Mouse (Mus musculus): Measurements from ENCODE around the gene Cfap100. TPM values are rescaled to one million over a fixed set of nuclear protein-coding genes. Genes with fewer than 3 reads are reported as not detected.

Cfap100 gene
- polyA plus RNA-seq, 1 experiment from 2014 or later = 0.42 TPM

GRCm38 (mm10) chr6:90457421-90457820 lies 28.8 kb upstream of the Cfap100 start:
- Histone ChIP-seq H3K4me2 (no peak overlapping the region), H3K27me3 (peaks cover 26% of the 10 kb centered on the region), H3K9ac (no peak overlapping the region), H3K36me3 (no peaks in the 10 kb centered on the region), H3K9me3 (replicated peaks) (no peaks in the 10 kb centered on the region), H3K4me3 (no peak overlapping the region), H3K4me1 (replicated peaks) (peaks cover 6% of the 10 kb centered on the region; the same call in 1 of the 2 replicates), H3K27ac (no peak overlapping the region)
- 69% methylated on average over 2 of the region's 2 CpGs for WGBS
- ATAC-seq (replicated peaks; ENCODE audit: insufficient number of reproducible peaks, insufficient read depth, low FRiP score, low read depth) = no peak

- Histone ChIP-seq H3K9ac (no peak overlapping the region), H3K4me3 (no peak overlapping the region), H3K4me1 (replicated peaks) (peaks cover 9% of the 10 kb centered on the region), H3K27me3 (no peaks in the 10 kb centered on the region), H3K36me3 (no peaks in the 10 kb centered on the region), H3K27ac (no peak overlapping the region), H3K4me2 (no peak overlapping the region), H3K9me3 (replicated peaks) (no peaks in the 10 kb centered on the region)
- WGBS = 83% methylated on average over 5 of the region's 5 CpGs
- no peak for ATAC-seq (replicated peaks; ENCODE audit: insufficient number of reproducible peaks, insufficient read depth, low FRiP score, low read depth)
These were observed 25.2 kb upstream of the Cfap100 start for GRCm38 (mm10) chr6:90453751-90454150.

GRCm38 (mm10) chr6:90452603-90453002 lies 24.0 kb upstream of the Cfap100 start:
- Histone ChIP-seq H3K4me3 (no peak overlapping the region), H3K9ac (no peak overlapping the region), H3K4me2 (no peak overlapping the region), H3K27me3 (0 out of 2 replicates have a peak, but pooled peaks cover 4% of the 10 kb centered on the region), H3K36me3 (no peaks in the 10 kb centered on the region), H3K9me3 (replicated peaks) (no peaks in the 10 kb centered on the region), H3K27ac (no peak overlapping the region), H3K4me1 (replicated peaks) (peaks cover 9% of the 10 kb centered on the region)
- ATAC-seq (replicated peaks; ENCODE audit: insufficient number of reproducible peaks, insufficient read depth, low FRiP score, low read depth) = no peak

GRCm38 (mm10) chr6:90451512-90451911 lies 22.9 kb upstream of the Cfap100 start:
- Histone ChIP-seq H3K9ac (no peak overlapping the region), H3K36me3 (no peaks in the 10 kb centered on the region), H3K9me3 (replicated peaks) (no peaks in the 10 kb centered on the region), H3K27ac (no peak overlapping the region), H3K4me3 (no peak overlapping the region), H3K4me1 (replicated peaks) (peaks cover 9% of the 10 kb centered on the region), H3K27me3 (0 out of 2 replicates have a peak, but pooled peaks cover 4% of the 10 kb centered on the region), H3K4me2 (no peak overlapping the region)
- no peak for ATAC-seq (replicated peaks; ENCODE audit: insufficient number of reproducible peaks, insufficient read depth, low FRiP score, low read depth)
- 83% methylated on average over 5 of the region's 5 CpGs for WGBS

GRCm38 (mm10) chr6:90450697-90451096 lies 22.1 kb upstream of the Cfap100 start:
- no peak overlapping the region for H3K4me3 ChIP-seq
- WGBS = 62% methylated on average over 5 of the region's 5 CpGs

GRCm38 (mm10) chr6:90450179-90450578 lies 21.6 kb upstream of the Cfap100 start:
- ATAC-seq (replicated peaks; ENCODE audit: insufficient number of reproducible peaks, insufficient read depth, low FRiP score, low read depth) = 0 out of 2 replicates have a peak, but pooled peaks have one; percentile 47
- H3K27ac ChIP-seq = no peak overlapping the region
- no peaks in the 10 kb centered on the region for H3K9me3 ChIP-seq (replicated peaks)
- no peak overlapping the region for H3K4me3 ChIP-seq
- no peak overlapping the region for H3K9ac ChIP-seq
- H3K4me1 ChIP-seq (replicated peaks) = peaks cover 9% of the 10 kb centered on the region
- no peak overlapping the region for H3K4me2 ChIP-seq
- 0 out of 2 replicates have a peak, but pooled peaks cover 4% of the 10 kb centered on the region for H3K27me3 ChIP-seq
- WGBS = 18% methylated on average over 7 of the region's 7 CpGs
- no peaks in the 10 kb centered on the region for H3K36me3 ChIP-seq

More at GRCm38 (mm10) chr6:90450697-90451096, 22.1 kb upstream of the Cfap100 start:
- no peak overlapping the region for H3K4me2 ChIP-seq
- H3K36me3 ChIP-seq = no peaks in the 10 kb centered on the region
- H3K27ac ChIP-seq = 0 out of 2 replicates have a peak overlapping the region, but pooled peaks have one; percentile 14
- no peak overlapping the region for H3K9ac ChIP-seq
- H3K9me3 ChIP-seq (replicated peaks) = no peaks in the 10 kb centered on the region
- 0 out of 2 replicates have a peak, but pooled peaks cover 4% of the 10 kb centered on the region for H3K27me3 ChIP-seq
- ATAC-seq (replicated peaks; ENCODE audit: insufficient number of reproducible peaks, insufficient read depth, low FRiP score, low read depth) = peak; percentile 54; the same call in 1 of the 2 replicates
- H3K4me1 ChIP-seq (replicated peaks) = peaks cover 9% of the 10 kb centered on the region

- Histone ChIP-seq H3K27ac (no peak overlapping the region), H3K9ac (no peak overlapping the region), H3K4me1 (replicated peaks) (peaks cover 9% of the 10 kb centered on the region), H3K36me3 (no peaks in the 10 kb centered on the region), H3K9me3 (replicated peaks) (no peaks in the 10 kb centered on the region), H3K4me2 (no peak overlapping the region), H3K27me3 (0 out of 2 replicates have a peak, but pooled peaks cover 4% of the 10 kb centered on the region), H3K4me3 (no peak overlapping the region)
- 52% methylated on average over 4 of the region's 4 CpGs for WGBS
- ATAC-seq (replicated peaks; ENCODE audit: insufficient number of reproducible peaks, insufficient read depth, low FRiP score, low read depth) = no peak
These were observed 18.3 kb upstream of the Cfap100 start for GRCm38 (mm10) chr6:90446883-90447282.

- Histone ChIP-seq H3K9ac (no peak overlapping the region), H3K4me3 (no peak overlapping the region), H3K36me3 (no peaks in the 10 kb centered on the region), H3K4me1 (replicated peaks) (no peaks in the 10 kb centered on the region), H3K4me2 (no peak overlapping the region), H3K27me3 (0 out of 2 replicates have a peak, but pooled peaks cover 5% of the 10 kb centered on the region), H3K9me3 (replicated peaks) (no peaks in the 10 kb centered on the region), H3K27ac (no peak overlapping the region)
- ATAC-seq (replicated peaks; ENCODE audit: insufficient number of reproducible peaks, insufficient read depth, low FRiP score, low read depth) = no peak
- WGBS = 85% methylated on average over 3 of the region's 3 CpGs
These were observed 8.4 kb upstream of the Cfap100 start for GRCm38 (mm10) chr6:90437041-90437440.

GRCm38 (mm10) chr6:90436192-90436907 lies 7.8 kb upstream of the Cfap100 start:
- 82% methylated on average over 10 of the region's 10 CpGs for WGBS
- Histone ChIP-seq H3K27me3 (0 out of 2 replicates have a peak, but pooled peaks cover 5% of the 10 kb centered on the region), H3K4me1 (replicated peaks) (no peaks in the 10 kb centered on the region), H3K36me3 (no peaks in the 10 kb centered on the region), H3K9ac (no peak overlapping the region), H3K9me3 (replicated peaks) (no peaks in the 10 kb centered on the region), H3K27ac (no peak overlapping the region), H3K4me2 (no peak overlapping the region), H3K4me3 (no peak overlapping the region)
- no peak for ATAC-seq (replicated peaks; ENCODE audit: insufficient number of reproducible peaks, insufficient read depth, low FRiP score, low read depth)

GRCm38 (mm10) chr6:90435195-90435618 lies 6.6 kb upstream of the Cfap100 start:
- no peak overlapping the region for H3K27ac ChIP-seq
- no peaks in the 10 kb centered on the region for H3K4me1 ChIP-seq (replicated peaks)
- no peak overlapping the region for H3K9ac ChIP-seq
- H3K4me2 ChIP-seq = no peak overlapping the region
- peak; percentile 55; the same call in 1 of the 2 replicates for ATAC-seq (replicated peaks; ENCODE audit: insufficient number of reproducible peaks, insufficient read depth, low FRiP score, low read depth)
- no peaks in the 10 kb centered on the region for H3K9me3 ChIP-seq (replicated peaks)
- 18% methylated on average over 11 of the region's 11 CpGs for WGBS
- no peak overlapping the region for H3K4me3 ChIP-seq
- no peaks in the 10 kb centered on the region for H3K36me3 ChIP-seq
- H3K27me3 ChIP-seq = 0 out of 2 replicates have a peak, but pooled peaks cover 5% of the 10 kb centered on the region

GRCm38 (mm10) chr6:90434687-90435086 lies 6.1 kb upstream of the Cfap100 start:
- 65% methylated on average over 3 of the region's 3 CpGs for WGBS
- peaks cover 5% of the 10 kb centered on the region; the same call in 1 of the 2 replicates for H3K27me3 ChIP-seq
- no peak overlapping the region for H3K27ac ChIP-seq
- H3K9ac ChIP-seq = no peak overlapping the region
- no peak overlapping the region for H3K4me3 ChIP-seq
- H3K9me3 ChIP-seq (replicated peaks) = no peaks in the 10 kb centered on the region
- no peak for ATAC-seq (replicated peaks; ENCODE audit: insufficient number of reproducible peaks, insufficient read depth, low FRiP score, low read depth)
- no peaks in the 10 kb centered on the region for H3K36me3 ChIP-seq
- H3K4me2 ChIP-seq = no peak overlapping the region
- no peaks in the 10 kb centered on the region for H3K4me1 ChIP-seq (replicated peaks)

- 81% methylated on average over 2 of the region's 2 CpGs for WGBS
These were observed 2.9 kb upstream of the Cfap100 start for GRCm38 (mm10) chr6:90431487-90431886.

More at GRCm38 (mm10) chr6:90431487-90431886, 2.9 kb upstream of the Cfap100 start:
- Histone ChIP-seq H3K9ac (no peak overlapping the region), H3K27ac (no peak overlapping the region), H3K4me2 (no peak overlapping the region), H3K36me3 (no peaks in the 10 kb centered on the region), H3K27me3 (peaks cover 19% of the 10 kb centered on the region), H3K4me3 (no peak overlapping the region), H3K9me3 (replicated peaks) (no peaks in the 10 kb centered on the region), H3K4me1 (replicated peaks) (peaks cover 13% of the 10 kb centered on the region)
- ATAC-seq (replicated peaks; ENCODE audit: insufficient number of reproducible peaks, insufficient read depth, low FRiP score, low read depth) = no peak

All from heart, embryonic 15.5 days (tissue).